Mouse (Mus musculus) thymus, postnatal 10 days (tissue): ENCODE data around the gene Ssh1.

Source experiments
- DNase-seq, 2 experiments: peaks; one replicate each; pipeline ENCODE4 v3.0.0; 2021; ENCODE audit warnings: low spot score in 2 of 2

The Ssh1 gene

GRCm38 (mm10) chr5:113993487-113994465 lies at the start of gene Ssh1:
TSS of gene Ssh1 (minus strand) at chr5:113993894.
- DNase-seq, result peak in 1 of 2 experiments; percentile 48

- no peak for DNase-seq
Measured at GRCm38 (mm10) chr5:114041327-114041930, 47.7 kb upstream of the Ssh1 start.

GRCm38 (mm10) chr5:114040911-114041310 lies 47.2 kb upstream of the Ssh1 start:
- DNase-seq, result no peak

GRCm38 (mm10) chr5:114040508-114040907 lies 46.8 kb upstream of the Ssh1 start:
- DNase-seq, result no peak

DNA sequence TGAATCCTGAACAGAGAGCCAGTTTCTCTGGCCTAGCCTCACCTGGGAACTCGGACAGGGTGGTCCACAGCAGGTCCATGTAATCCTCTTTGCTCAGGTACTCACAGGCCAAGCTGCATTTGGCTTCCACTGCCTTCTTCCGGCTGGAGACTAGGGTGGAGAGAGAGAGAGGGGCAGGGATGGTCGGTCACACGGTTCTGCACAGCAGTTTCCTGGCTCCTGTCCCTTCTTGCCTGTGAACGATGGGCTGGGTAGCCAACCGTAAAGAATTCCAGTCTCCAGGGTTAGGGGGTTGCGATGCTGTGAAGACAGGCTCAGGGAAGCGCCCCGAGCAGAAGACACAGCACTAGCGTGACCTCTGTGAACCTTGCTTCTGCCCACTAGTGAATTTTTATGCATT lies 41.4 kb upstream of the Ssh1 start:
- DNase-seq, result no peak

DNA sequence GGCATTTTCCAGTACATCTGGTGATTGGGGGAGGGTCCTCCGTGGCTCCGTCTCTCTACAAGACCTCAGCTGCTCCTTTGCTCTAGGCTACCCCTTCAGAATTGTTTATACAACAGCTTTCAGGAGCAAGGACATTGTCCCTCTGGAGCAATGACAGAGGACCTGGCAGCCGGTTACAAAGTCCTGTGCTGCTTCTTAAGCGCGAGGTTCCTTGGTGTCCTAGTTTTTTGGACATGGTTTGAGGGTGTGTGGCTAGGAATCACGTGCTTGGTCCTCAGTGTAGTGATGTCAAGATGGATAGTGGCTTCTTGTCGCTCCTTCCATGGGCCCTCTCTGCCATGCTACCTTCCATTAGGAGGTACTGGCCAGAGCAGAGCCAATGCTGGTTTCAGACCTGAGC lies 40.7 kb upstream of the Ssh1 start:
- DNase-seq, result no peak

GRCm38 (mm10) chr5:114032161-114032763 lies 38.6 kb upstream of the Ssh1 start:
- DNase-seq, result no peak

GRCm38 (mm10) chr5:114030652-114031051 lies 37.0 kb upstream of the Ssh1 start:
- DNase-seq, result no peak

- no peak for DNase-seq
Measured at GRCm38 (mm10) chr5:114028111-114028510, 34.4 kb upstream of the Ssh1 start.

DNA sequence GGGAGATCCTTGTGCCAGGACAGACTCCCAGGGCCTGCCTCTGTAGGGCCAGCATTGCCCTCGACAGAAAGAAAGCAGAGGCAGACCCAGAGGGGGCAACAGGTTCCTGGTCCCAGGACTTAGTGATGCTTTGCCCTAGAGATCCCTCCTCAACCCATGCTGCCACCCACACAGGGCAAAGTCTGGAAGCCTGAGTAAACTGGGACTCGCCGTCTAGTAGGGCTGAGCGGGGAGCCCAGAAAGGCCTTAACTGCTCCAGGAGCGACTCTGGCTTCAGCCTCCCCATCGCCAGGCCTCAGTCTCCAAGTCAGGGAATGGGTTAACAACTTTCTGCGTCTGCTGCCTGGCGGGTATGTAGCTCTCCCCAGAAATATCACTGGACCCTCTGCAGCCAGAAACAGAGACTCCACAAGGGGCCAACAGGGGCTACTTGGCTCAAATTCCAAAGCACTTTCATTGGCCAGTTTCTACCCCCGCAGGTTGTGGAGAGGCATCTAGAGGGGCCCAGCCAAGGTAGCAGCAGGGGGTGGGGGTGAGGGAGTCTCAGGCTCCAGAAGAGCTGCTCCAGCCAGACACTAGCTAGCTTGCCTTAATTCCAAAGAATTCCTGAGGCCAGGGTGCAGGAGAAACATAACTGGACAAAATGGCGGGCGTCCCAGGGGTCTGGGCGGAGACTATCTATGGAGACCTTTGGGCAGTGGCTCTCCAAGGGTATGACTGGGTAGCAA lies 33.7 kb upstream of the Ssh1 start:
- DNase-seq, result no peak

GRCm38 (mm10) chr5:114024885-114025284 lies 31.2 kb upstream of the Ssh1 start:
- DNase-seq, result no peak

- no peak for DNase-seq
Measured at GRCm38 (mm10) chr5:114024390-114024789, 30.7 kb upstream of the Ssh1 start.

DNA sequence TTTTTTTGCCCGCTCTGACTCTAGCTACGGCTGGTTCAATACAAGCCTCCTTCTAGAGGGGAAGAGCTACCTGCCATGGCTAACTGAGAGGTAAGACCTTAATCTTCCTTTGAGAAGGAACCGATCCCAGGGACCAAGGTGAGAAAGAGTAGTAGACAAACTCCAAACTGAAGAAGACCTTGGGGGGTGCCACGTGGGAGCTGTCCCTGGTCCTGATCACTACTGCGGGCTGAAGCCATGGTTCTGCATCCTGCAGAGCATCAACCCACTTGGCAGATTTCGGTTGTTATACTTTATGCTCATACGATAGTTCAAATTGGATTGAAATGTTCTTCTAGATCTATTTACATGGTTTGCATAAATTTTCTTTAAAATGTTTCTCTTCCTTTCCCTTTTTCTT lies 21.4 kb upstream of the Ssh1 start:
- peak in 1 of 2 experiments; percentile 22 for DNase-seq

DNA sequence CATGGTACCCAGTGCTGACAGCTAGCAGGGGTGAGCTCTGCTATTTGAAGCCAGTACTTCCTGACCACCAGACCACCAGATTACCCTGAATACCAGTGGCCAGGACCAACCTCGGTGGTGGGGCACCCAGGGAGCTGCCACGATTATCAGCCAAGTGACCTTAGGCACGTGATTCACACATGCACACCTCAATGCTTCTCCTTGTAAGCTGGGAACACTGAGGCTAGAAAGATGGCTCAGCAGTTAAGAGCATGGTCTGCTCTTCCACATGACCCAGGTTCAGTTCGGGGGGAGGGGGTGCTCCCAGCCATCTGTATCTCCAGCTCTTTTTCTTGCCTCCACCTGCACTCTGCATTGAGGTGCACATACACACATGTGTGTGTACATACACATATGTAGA lies 15.4 kb upstream of the Ssh1 start:
- DNase-seq, result no peak

DNA sequence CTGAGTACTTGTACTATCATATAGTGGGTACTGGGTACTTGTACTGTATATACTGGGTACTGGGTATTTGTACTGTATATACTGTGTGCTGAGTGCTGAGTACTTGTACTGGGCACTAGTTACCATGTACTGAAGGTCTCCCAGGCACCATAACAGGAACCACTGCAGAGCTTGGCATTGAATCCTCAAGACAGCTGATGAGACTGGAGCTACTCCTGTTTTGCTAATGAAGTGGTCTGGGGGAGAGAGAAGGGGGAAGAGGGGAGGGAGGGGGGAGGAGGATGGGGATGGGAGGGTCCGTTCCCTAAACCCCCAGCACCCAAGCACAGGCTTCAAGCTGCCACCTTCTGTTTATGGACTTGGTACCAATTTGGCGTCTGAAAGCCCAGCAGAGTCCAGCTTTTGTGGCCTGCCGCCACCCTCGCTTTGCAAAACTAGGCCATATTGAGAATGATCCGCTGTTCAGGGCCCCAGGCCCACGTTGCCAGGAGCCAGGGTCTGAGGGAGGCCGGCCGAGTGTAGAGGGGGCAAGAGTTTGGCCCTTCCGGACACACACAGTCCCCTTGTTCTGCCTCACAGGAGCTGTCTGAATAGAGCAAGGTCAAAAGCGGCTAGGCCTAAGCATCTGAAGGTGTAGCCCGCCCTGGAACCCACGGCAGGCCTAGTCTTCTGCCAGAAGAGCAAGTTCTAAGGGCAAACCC lies 14.2 kb upstream of the Ssh1 start:
- DNase-seq, result no peak

GRCm38 (mm10) chr5:114006974-114007373 lies 13.3 kb upstream of the Ssh1 start:
- DNase-seq, result no peak

- DNase-seq, result no peak
Measured at GRCm38 (mm10) chr5:114005100-114005499, 11.4 kb upstream of the Ssh1 start.

GRCm38 (mm10) chr5:114004573-114004972 lies 10.9 kb upstream of the Ssh1 start:
- DNase-seq, result no peak

- DNase-seq, result no peak
Measured at GRCm38 (mm10) chr5:114003542-114003941, 9.8 kb upstream of the Ssh1 start, which contains the start of gene Dao. TSS of gene Dao (plus strand) at chr5:114003703.

GRCm38 (mm10) chr5:113999382-113999781 lies 5.7 kb upstream of the Ssh1 start:
- DNase-seq, result no peak

DNA sequence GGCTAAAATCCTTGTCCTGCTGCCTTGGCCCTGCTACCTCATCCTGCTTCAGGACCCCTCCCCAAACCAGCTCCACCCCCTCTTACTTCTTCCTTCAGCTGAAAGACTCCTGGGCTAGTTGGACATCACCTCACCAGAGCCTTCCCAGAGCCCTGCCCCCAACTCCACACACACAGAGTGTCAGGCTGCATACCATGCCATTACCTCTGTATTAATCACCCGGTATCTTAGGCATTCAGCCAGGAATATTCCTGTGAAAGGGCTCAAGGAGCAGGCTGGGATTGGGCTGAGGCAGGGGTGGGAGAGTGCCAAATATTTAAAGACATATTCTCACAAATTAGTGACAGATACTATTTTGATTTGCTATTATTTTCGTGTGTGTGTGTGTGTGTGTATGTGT lies 2.8 kb upstream of the Ssh1 start:
- DNase-seq, result no peak
